9 mouse cellular contexts compared by ENCODE assay signal in the genomic region with DNA sequence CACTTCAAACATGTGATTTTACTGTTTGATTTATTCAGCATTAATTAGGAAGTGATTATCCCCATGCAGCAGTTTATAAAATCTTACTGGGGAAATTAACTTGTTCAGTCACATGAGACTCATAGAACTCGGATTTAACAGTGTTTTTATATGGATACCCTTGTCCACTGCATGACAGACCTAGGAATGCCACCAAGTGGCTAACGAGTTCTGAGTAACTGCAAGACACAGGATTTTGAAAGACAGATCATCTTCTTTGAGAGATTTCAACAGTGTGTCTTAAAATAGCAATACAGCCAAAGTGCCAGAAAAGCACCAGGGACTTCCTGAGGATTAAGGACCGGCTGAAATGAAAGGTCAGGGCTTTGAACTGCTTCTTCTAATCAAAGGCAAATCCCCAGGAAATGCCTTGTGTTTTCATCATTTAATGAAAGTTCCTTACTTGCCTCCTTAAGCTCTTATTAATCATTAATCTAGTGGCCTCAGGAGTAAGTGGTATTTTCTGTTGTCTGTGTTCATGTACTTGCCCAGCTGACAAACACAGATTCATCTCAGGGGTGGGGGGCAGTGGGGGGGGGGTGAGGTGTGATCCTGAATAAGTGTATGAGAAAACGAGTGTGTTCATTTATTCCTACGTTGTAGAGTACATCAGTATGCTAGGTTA.
A peak's percentile ranks its signal among the peaks of the same experiment; 100 is the strongest.
DNase-seq lines count a peak whose midpoint lies in the region; ATAC-seq lines count a peak whose summit lies in the region.
"Had no signal": no experiment of that assay in that cellular context is flagged by ENCODE, and none has a peak within 500 bp of the region (broad histone marks: within the 10 kb centered on the region; RNA-seq: fewer than 3 reads in every experiment).

No protein-coding gene starts in this region.

- H3K9ac ChIP-seq in forebrain, embryonic 14.5 days (ENCODE audit: low read length): no peak overlapping the region
- H3K9ac ChIP-seq in stomach, embryonic 16.5 days (ENCODE audit: low read length): no peak overlapping the region
- H3K9ac ChIP-seq: forebrain, embryonic 13.5 days had no signal

- no peak for ATAC-seq in forebrain, embryonic 14.5 days
- no peak for ATAC-seq in stomach, embryonic 16.5 days (ENCODE audit: insufficient read depth, low FRiP score)
- ATAC-seq: forebrain, embryonic 13.5 days had no signal

- no peak overlapping the region for H3K4me3 ChIP-seq in forebrain, embryonic 14.5 days (ENCODE audit: low read depth, low read length)
- no peak overlapping the region for H3K4me3 ChIP-seq in forebrain, embryonic 10.5 days
- no peak overlapping the region for H3K4me3 ChIP-seq in stomach, embryonic 16.5 days (replicated peaks; ENCODE audit: low read length)
- H3K4me3 ChIP-seq: forebrain, embryonic 13.5 days had no signal

- H3K27ac ChIP-seq in forebrain, embryonic 14.5 days (ENCODE audit: low read depth, low read length): no peak overlapping the region
- no peak overlapping the region for H3K27ac ChIP-seq in forebrain, embryonic 10.5 days
- H3K27ac ChIP-seq in stomach, embryonic 16.5 days (ENCODE audit: low read length): peak overlapping the region; percentile 56; the same call in 1 of the 2 replicates
- H3K27ac ChIP-seq: forebrain, embryonic 13.5 days had no signal

- peak; percentile 11 for DNase-seq in forebrain, embryonic 14.5 days (ENCODE audit: low spot score)
- no peak for DNase-seq in forebrain, embryonic 10.5 days (ENCODE audit: extremely low spot score, low spot score)
- peak; percentile 15 for DNase-seq in retina, postnatal 1 day
- DNase-seq in retina, embryonic 14.5 days (ENCODE audit: low spot score): no peak
- DNase-seq in kidney, postnatal 14 days: peak; percentile 44
- no peak for DNase-seq in left cerebral cortex, postnatal 25 days (ENCODE audit: low spot score in 2 of 2)
- DNase-seq in layer of hippocampus, adult 8-10 months (ENCODE audit: low spot score in 2 of 2): no peak

- no peaks in the 10 kb centered on the region for H3K36me3 ChIP-seq in forebrain, embryonic 14.5 days (ENCODE audit: control insufficient read depth, insufficient read depth, low read length)
- no peaks in the 10 kb centered on the region for H3K36me3 ChIP-seq in forebrain, embryonic 10.5 days (replicated peaks)
- H3K36me3 ChIP-seq in stomach, embryonic 16.5 days (ENCODE audit: control insufficient read depth, insufficient read depth, low read length): no peaks in the 10 kb centered on the region

- H3K4me1 ChIP-seq in forebrain, embryonic 14.5 days (ENCODE audit: control insufficient read depth, insufficient read depth, low read length): no peaks in the 10 kb centered on the region
- peaks cover 24% of the 10 kb centered on the region for H3K4me1 ChIP-seq in forebrain, embryonic 10.5 days
- no peaks in the 10 kb centered on the region for H3K4me1 ChIP-seq in stomach, embryonic 16.5 days (ENCODE audit: control insufficient read depth, insufficient read depth, low read length)
- H3K4me1 ChIP-seq: forebrain, embryonic 13.5 days had no signal

- H3K9me3 ChIP-seq in forebrain, embryonic 14.5 days (replicated peaks; ENCODE audit: control insufficient read depth, low read length): no peaks in the 10 kb centered on the region
- H3K9me3 ChIP-seq in forebrain, embryonic 10.5 days: no peaks in the 10 kb centered on the region
- H3K9me3 ChIP-seq in stomach, embryonic 16.5 days (replicated peaks; ENCODE audit: control insufficient read depth, low read length): no peaks in the 10 kb centered on the region
- H3K9me3 ChIP-seq: forebrain, embryonic 13.5 days had no signal

- intact Hi-C loops in left cerebral cortex, postnatal 25 days (cut with DNase I): no loop called here

- no peak overlapping the region for H3K4me2 ChIP-seq in forebrain, embryonic 14.5 days (ENCODE audit: low read length)
- no peak overlapping the region for H3K4me2 ChIP-seq in stomach, embryonic 16.5 days (ENCODE audit: low read depth, low read length)
- H3K4me2 ChIP-seq: forebrain, embryonic 13.5 days had no signal

- H3K27me3 ChIP-seq in forebrain, embryonic 14.5 days (replicated peaks; ENCODE audit: control insufficient read depth, insufficient read depth, low read length): no peaks in the 10 kb centered on the region
- no peaks in the 10 kb centered on the region for H3K27me3 ChIP-seq in forebrain, embryonic 10.5 days (ENCODE audit: poor library complexity, severe bottlenecking)
- no peaks in the 10 kb centered on the region for H3K27me3 ChIP-seq in stomach, embryonic 16.5 days (ENCODE audit: control insufficient read depth, insufficient read depth, low read length)
- H3K27me3 ChIP-seq: forebrain, embryonic 13.5 days had no signal

- 8% methylated on average over 5 of the region's 5 CpGs for WGBS in forebrain, embryonic 14.5 days
- 26% methylated on average over 5 of the region's 5 CpGs for WGBS in forebrain, embryonic 10.5 days
- WGBS in stomach, embryonic 16.5 days: 27% methylated on average over 5 of the region's 5 CpGs

Comparison
In these comparisons a context has a peak if more than half of its experiments do, and no peak if none do; other contexts are left out.
1. DNase-seq: peak in forebrain, embryonic 14.5 days (single experiment), retina, postnatal 1 day (single experiment) and kidney, postnatal 14 days (single experiment); none in forebrain, embryonic 10.5 days (single experiment), retina, embryonic 14.5 days (single experiment), left cerebral cortex, postnatal 25 days (0 of 2) and layer of hippocampus, adult 8-10 months (0 of 2).